Mouse (Mus musculus) 3T3-L1 (cell line): ENCODE results near the gene Phf19.

Source experiments
- DNase-seq: peaks from one replicate; pipeline ENCODE4 v3.0.0-alpha.2; 2015; ENCODE audit warnings: low read depth, low spot score

Gene Phf19

DNA sequence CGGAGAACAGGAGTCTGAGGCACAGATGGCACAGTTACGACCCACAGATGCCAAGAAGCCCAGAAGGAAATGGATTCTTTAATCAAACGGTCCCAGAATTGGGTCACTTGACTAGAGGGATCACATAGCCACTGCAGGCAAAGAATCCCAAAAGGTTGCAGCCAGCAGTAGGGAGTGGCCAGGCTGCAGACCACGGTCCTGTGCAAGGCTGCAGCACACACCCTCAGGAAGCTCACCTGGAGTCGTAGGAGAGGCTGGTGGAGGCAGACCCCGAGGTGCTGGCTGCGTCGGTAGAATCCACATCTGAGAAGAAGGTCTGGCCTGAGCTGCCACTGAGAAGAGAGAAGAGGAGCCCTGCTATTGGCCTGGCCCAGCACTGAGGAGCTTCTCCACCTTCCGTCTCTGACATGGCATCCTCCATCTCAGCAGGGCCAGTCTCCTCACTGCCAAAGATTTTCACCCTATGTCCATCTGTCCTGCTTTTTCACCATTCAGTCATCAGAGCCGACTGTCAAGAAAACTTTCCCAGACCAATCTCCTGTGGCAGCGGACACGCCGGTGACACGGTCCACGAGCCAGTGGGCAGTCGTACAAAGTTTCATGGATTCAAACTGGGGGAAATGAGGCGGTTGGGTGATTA, 16.9 kb downstream of the Phf19 start:
- DNase-seq = no peak

DNA sequence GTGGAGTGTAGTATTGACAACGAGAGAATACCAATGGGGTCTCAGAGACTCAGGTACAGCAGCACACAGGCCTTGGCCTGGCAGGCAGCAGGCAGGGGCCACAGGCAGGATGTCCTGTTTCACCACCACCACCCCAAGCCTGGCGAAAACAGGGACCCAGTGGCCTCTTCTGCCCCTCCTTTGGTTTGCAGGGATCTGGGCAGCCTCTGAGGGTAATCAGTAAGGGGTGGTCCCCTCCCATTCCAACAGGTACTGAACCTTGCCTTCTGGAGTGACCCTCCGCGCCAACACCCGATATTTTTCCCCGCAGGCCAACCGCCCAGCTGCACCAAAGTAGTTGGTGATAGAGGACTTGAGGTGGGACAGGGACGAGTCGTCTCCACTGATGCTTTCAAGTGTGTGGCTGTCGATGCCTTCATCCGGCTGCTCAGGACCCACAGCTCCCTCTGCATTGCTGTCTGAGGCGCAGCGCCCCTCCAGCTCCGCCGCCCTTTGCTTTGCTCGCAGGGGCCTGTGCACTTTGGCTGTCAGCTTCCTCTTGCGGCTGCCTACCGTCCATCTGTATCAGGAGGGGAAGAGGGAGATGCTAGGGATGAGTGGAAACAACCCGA, 18.2 kb downstream of the Phf19 start:
- no peak for DNase-seq

DNA sequence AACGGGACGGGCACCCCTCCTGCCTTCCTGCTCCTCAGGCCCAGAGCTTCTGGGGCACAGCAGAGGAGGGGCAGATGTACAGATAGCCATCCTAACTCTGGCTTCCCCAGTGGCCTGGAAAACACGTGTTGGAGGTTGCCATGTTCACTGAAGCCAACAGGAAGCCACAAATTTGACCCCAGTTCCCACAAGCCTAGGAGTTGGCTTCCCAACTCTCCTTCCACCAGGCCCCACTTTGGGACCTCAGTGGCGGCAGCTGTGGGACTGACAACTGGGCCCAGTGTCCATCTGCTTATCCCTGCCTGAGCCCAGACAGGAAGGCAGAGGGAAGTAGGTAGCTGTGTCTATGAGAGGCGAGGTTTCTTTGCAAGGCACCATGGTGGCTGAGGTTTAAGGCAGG, 19.9 kb downstream of the Phf19 start:
- DNase-seq = no peak

DNA sequence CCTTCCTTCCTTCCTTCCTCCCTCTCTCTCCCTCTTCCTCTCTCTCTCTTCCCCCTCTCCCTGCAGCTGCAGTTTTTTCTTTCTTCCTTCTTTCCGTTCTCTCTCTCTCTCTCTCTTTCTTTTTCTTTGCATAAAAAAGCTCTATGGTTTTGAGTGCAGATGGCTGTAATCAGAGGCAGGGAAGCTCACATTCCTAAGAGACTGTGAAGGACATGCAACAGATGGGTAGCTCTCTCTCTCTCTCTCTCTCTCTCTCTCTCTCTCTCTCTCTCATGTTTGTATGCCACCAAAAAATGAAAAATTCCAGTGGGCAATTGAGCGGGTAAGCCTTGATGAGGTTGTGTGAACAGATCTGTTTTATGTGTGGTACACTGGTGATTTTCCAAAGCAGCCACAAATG, 29.6 kb downstream of the Phf19 start:
- DNase-seq = no peak

DNA sequence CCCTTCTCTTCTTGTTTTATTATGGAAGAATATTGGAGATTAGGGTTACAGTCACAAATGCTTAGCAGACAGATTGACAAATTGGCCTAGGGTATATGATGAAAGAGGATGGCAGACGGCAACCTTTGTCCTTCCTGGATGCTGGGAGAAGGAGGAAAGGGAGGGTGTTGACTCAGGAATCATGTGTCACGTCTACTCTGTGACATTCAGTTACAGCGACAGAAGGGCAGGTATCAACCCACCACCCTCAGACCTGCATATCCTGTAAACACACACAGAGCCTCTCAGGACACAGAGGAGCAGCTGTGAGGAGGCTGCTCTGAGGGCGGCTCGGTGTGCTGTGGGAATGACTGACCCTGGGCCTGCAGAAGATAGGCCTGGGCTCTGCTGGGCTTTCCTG, 30.6 kb downstream of the Phf19 start:
- no peak for DNase-seq

DNA sequence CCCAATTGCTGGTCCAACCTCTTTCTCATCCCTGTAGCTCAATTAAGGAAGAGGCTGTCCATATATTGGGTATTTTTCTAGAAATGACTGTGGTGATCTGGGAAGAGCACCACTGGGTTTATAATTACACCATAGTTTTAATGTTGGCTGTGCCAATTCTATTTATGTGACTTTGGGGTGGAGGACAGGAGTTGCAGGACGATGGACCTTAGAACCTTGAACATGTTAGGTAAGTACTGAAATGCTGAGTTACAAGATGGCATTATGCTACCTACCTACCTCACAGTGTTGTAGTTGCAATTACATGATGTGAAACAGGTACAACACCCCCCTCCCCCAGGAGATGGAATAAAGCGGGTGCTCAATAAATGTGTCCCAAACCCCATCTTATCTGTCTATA, 31.1 kb downstream of the Phf19 start:
- no peak for DNase-seq

DNA sequence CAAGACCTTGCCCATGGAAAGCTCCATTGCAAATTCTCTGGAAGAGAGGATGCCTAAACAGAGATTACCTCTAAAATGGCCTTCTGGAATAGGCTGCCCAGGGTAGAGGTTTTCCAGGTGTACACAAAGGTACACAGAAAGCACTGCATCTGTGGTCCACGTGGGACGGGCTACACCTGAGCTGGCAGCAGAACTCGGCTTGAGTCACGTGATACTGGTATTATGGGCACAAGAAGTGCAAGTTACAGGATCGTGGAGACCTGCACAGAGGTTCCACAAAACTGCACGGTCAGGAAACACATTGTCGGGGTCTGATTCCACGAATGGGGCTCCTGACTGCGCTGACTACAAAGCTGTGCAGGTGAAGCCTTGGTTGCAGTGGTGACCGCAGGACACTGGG, 33.8 kb downstream of the Phf19 start:
- DNase-seq = no peak

DNA sequence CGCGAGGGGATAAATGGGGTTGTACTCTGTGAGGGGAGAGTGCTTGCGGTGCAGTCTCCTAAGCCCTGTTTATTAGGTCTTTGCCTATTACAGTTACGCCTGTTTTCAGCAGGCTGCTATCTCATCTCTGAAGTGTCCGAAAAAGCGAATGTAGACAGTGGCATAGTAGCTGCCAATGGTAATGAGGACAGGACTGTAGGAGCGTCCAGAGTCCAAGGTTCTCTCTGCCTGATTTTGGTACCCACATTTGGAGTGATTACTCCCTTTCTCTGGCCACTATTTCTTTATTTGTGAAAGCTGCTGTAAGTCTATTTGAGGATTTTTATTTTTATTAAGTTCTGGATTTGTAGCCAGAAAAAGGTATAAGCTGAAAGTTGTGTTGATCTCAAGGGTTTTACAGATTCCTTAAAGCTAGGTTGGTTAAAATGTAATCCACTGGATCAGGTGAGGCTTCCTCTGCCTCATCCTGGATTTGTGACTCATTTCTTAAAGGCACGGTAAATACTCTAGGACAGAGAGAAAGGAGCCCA, 38.9 kb downstream of the Phf19 start, which contains the start of gene Psmd5:
Gene Psmd5, minus strand, starts transcription at position 153 of the 530 bp plus-strand sequence.
- DNase-seq = no peak

DNA sequence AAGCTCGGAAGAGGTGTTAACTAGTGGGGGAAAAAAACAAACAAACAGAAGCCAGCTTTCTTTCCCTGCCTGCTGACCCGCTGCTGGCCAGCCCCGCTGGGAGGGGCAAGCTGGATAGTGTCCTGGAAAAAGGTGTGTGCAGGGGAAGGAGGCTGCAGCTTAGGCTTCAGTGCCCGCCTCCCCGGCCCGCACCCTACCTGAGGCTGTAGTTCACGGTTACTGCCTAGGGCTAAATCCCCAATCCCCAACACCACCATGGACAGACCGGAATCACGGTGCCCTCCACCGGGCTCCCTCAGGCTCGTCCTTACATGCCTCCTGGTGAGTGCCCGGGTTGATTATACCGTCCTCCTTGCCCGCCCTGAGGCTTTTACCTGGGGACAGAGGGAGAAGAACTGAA, 39.6 kb downstream of the Phf19 start, which contains the start of gene Cutal:
Gene Cutal, plus strand, starts transcription at position 126 of the 400 bp plus-strand sequence.
- no peak for DNase-seq

DNA sequence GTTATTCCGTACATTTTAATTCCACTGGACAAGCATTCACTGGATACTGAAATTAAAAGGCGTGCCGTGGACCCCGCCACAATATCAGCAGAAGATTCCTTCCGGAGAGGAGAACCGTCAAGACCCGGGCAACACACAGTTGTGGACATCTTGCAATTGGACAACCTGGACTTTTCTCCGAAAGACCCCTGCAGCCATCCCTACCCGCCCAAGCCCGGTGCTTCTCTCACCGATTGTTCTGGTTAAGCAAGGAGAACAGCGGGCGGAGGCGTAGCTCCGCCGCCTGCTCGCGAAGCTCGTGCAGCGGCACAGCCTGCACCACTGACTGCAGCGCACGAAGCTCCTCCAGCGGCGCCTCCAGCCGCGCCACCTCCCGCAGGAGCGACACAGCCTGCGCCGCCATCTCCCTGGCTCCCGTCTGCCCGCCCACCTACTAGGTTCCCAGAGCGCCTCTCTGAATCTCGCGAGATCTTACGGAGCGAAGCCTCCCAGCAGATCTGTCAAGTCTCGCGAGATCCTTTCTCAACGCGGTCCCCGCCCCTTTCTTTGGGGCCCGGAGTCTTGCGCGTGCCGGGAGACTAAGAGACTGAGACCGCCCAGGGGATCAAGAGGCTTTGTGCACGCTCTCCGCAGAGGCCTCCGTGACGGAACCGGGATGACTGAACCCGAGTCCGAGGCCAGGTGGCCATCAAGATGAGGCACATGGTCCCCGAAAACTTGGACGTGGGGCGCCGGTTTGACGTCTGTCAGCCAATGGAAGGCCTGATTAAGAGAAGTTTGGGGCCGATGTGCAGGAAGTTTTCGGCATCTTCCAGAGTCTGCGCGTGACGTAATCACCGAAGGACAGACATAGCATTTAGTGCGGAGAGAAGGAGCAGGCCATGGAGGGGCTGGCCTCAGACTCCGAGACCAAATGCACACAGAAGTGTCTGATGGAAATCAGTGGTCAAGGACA, 43.0 kb downstream of the Phf19 start:
- DNase-seq = peak; percentile 100

DNA sequence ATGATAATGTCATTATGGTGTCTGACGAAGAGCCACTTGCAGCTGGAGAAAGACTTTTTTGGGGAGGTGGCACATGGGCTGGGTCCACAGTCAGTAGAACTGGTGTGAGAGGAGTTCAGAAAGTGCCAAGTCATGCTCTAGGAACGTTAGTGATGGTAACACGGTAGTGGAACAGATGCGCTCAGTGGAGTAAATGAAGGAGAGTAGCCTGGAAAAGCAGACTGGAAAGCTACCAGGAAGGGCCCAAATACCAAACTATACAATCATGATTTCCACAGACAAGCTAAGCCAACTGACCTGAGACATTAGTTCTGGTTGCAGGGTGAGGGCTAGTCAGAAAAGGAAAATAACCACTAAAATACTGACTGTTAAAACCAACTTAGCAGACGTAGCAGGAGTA, 44.1 kb downstream of the Phf19 start:
- peak; percentile 91 for DNase-seq

DNA sequence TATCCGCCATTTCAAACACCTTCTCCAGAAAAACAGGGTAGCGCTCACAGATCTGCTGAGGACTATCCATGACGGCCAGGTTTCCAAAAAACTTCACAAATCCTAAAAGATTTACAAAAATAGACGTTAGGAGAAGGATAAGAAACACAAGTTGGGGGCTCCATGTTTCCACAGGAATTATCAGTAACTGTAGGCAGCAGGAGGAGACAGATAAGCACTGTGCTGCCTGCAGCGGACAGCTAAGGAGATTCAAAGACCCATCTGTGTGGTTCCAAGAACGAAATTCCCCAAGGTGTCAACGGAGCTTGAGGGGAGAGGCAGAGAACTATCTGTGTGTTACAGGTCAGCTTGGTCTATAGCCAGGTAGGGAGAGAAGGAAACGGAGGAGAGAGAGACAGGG, 56.1 kb downstream of the Phf19 start:
- no peak for DNase-seq

DNA sequence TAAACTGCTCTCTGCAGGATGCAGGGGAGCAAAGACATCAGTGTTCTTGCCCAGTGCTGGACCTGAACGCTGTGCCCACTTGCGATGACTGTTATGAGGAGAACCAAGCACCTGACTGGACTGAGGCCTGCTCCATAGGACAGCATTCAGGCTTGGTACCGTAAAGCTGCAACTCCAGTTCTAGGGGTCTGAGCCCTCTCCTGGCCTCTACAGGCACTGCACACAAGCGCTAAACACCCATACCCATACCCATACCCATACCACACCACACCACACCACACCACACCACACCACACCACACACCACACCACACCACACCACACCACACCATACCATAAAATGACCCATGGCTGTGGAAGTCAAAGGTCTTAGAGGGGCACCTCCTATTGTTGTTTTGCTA, 58.6 kb downstream of the Phf19 start:
- DNase-seq = no peak

DNA sequence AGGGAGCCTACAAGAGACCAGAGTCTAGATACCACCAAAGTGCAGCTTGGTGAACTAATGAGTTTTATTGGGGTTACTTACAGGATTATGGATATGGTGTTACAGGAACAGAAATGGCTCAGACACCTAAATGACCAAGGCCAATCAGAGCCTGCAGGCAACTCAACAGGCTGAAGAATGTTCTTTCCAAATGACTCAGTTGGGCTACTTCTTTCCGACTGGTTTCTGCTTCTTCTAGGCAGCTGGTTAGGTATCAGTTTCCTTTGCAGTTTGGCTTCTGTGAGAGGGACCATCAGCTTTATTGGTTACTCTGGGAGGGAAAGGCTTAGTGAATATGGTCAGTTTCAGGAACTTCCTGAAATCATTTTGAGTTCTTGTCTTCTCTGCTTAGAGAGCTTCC, 66.1 kb downstream of the Phf19 start:
- DNase-seq = no peak
